Mouse (Mus musculus) CD4-positive helper T cell, adult 2 months (primary cell): Measurements from ENCODE around the gene Psmg4.

Experiments
- DNase-seq: peaks from one replicate; pipeline ENCODE4 v3.0.0-alpha.2; 2012; ENCODE audit warnings: low read depth, missing footprints, low spot score

Gene Psmg4

DNA sequence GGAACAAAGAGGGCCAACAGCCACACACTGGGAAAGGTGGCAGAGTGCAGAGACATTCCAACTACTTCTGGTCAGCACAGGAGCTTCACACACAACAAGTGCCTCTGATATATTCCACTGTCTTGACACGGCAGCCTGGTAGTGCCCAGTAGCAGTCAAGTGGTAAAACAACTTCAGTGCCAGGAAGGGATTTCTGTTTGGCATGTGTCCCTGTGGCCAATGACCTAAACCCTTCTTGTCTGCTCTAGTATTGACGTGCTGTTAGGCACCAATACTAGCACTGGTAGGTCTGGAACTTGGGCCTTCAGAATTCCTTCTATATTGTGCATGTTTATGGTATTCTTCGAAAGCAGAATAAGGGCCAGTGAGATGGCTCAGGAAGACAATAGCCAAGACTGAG is 42.5 kb downstream of the Psmg4 start:
- DNase-seq: no peak

GRCm38 (mm10) chr13:34207714-34208470 is 45.1 kb downstream of the Psmg4 start:
- no peak for DNase-seq

GRCm38 (mm10) chr13:34211261-34211775 is 48.6 kb downstream of the Psmg4 start:
- no peak for DNase-seq

DNA sequence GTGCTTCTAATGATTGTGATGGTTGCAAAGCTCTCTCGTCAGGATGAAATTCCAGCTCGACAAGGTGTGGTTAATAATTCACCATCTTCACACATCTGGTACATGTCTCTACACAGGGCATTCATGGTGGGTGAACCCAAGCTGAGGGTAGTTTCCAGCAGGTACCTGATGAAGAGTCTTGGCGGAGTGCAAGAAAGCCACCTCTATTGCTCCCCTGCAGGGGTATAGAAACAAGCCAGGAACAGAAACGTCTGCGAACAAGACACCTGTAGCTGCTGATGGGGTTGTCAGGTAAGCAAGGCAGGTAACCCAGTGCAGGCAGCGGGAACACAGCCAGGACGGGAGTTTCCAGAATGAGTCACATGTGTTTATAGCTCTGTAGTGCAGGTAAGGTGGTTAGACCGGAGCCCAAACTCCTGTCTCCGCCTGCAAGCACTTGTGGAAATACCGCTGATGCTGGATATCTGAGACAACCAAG is 50.0 kb downstream of the Psmg4 start:
- DNase-seq: no peak

- DNase-seq: no peak
Measured at GRCm38 (mm10) chr13:34214855-34215254, 52.1 kb downstream of the Psmg4 start.

DNA sequence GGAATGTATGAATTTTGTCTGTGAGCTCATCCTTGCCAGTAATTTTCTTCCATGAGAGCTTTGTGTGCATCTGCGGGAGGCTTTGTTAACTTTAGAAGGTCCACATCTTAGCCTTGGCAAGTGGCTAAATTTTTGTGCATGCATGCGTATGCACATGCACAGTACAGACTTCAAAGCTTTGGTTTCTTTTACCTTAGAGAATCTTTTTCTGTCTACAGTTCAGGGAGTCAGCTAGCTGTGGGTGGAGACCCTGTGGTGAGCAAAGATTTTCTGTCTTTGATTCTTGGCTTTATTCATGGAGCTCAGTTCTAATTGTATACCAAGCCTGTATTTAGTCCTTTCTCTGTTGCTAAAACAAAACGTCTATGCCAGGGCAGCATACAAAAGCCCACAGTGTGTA is 56.0 kb downstream of the Psmg4 start:
- DNase-seq: no peak

DNA sequence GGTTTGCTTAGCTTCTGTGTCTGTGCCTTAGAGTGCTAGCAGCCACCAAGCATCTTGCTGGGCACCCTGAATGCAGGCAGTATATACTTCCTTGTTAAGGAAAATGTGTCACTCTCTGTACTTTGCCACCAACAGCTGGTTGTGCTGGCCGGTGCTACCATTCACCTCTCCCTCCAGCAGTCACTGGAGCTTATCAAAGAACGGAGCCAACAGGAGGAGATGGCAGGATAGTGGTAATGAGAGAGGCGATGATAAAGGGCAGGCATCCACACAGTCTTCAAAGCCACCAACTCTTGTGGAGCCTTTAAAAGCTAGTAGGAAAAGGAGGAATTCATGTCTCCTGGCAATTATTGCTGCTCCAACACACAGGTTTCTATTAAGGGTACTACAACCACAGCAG is 57.0 kb downstream of the Psmg4 start:
- DNase-seq: no peak

DNA sequence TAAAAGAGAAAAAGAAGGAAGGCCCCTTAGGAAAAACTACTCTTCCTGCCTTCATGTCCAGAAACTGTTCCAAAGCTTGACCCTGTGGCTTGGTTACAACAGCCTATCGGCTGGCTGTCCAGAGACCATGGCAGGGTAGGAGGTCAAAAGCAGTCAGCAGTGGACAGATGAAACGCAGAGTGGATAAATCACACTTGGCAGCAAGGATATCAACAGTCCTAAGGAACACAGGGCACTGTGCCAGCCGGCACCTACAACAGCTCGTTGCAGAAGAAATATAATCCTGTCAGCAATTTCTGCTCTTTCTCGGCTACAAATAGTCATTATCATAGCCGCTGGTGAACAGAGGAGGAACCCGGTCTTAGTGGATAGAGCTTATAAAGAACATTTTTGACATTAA is 60.2 kb downstream of the Psmg4 start:
- DNase-seq: no peak

- no peak for DNase-seq
Measured at GRCm38 (mm10) chr13:34226940-34227339, 64.2 kb downstream of the Psmg4 start.
